Comparison of ENCODE assay signal across 10 mouse cellular contexts in genomic region chr3:33142901-33143461, GRCm38 (mm10). TPM values are rescaled to one million over a fixed set of nuclear protein-coding genes. Genes with fewer than 3 reads are reported as not detected.
DNase-seq lines count a peak whose midpoint lies in the region; ATAC-seq and TF ChIP-seq lines count a peak whose summit lies in the region.
"Had no signal": no experiment of that assay in that cellular context is flagged by ENCODE, and none has a peak within 500 bp of the region (broad histone marks: within the 10 kb centered on the region; RNA-seq: fewer than 3 reads in every experiment).

Gene Pex5l, minus strand, starts transcription at chr3:33143247.

- peak within 1 kb of the TSS; percentile 29 for H3K4me3 ChIP-seq in embryonic fibroblast, embryonic 13.5 days (ENCODE audit: insufficient read depth, low read length)
- H3K4me3 ChIP-seq in heart, postnatal 0 days (ENCODE audit: low read depth, low read length), result peak within 1 kb of the TSS; percentile 54
- H3K4me3 ChIP-seq in liver, embryonic 12.5 days, result peak within 1 kb of the TSS; percentile 47

- H3K36me3 ChIP-seq in heart, postnatal 0 days (replicated peaks; ENCODE audit: control insufficient read depth, insufficient read depth, low read length), result no peaks in the 10 kb centered on the region
- no peaks in the 10 kb centered on the region for H3K36me3 ChIP-seq in liver, embryonic 12.5 days
- H3K36me3 ChIP-seq: G1E had no signal

- TF ChIP-seq POLR2A in embryonic fibroblast, embryonic 13.5 days (IDR thresholded peaks at IDR 0.05; ENCODE audit: low read depth, low read length), result no peak

- H3K27ac ChIP-seq in embryonic fibroblast, embryonic 13.5 days (ENCODE audit: insufficient read depth, low read length), result no peak within 1 kb of the TSS
- no peak within 1 kb of the TSS for H3K27ac ChIP-seq in heart, postnatal 0 days (ENCODE audit: low read depth)
- no peak within 1 kb of the TSS for H3K27ac ChIP-seq in liver, embryonic 12.5 days

- ATAC-seq in heart, postnatal 0 days (ENCODE audit: insufficient read depth, low read depth), result peak; percentile 93
- ATAC-seq in liver, embryonic 12.5 days, result peak; percentile 64

- TF ChIP-seq CTCF in embryonic fibroblast, embryonic 13.5 days (IDR thresholded peaks at IDR 0.05; ENCODE audit: borderline replicate concordance, insufficient read depth, low read length), result no peak
- TF ChIP-seq CTCF in heart, postnatal 0 days (IDR thresholded peaks at IDR 0.05; ENCODE audit: low read depth), result peak; percentile 41

- no peak within 1 kb of the TSS for H3K9ac ChIP-seq in heart, postnatal 0 days (replicated peaks; ENCODE audit: low read depth, low read length)
- no peak within 1 kb of the TSS for H3K9ac ChIP-seq in liver, embryonic 12.5 days

- H3K4me2 ChIP-seq in heart, postnatal 0 days (ENCODE audit: low read depth, low read length), result peak within 1 kb of the TSS; percentile 72
- H3K4me2 ChIP-seq in liver, embryonic 12.5 days, result peak within 1 kb of the TSS; percentile 66

- no peak for TF ChIP-seq EP300 in heart, postnatal 0 days (IDR thresholded peaks at IDR 0.05; ENCODE audit: low read depth)

- under 1% methylated on average over 60 of the region's 88 CpGs for WGBS in heart, postnatal 0 days
- 1% methylated on average over 79 of the region's 88 CpGs for WGBS in liver, embryonic 12.5 days (ENCODE audit: insufficient replicate concordance)

- peak; percentile 33 for DNase-seq in thymus, postnatal 4 days
- no peak for DNase-seq in thymus, postnatal 25 days
- peak; percentile 69 for DNase-seq in heart, postnatal 0 days (ENCODE audit: low spot score)
- peak; percentile 7 to 40 for DNase-seq in kidney, postnatal 25 days
- peak; percentile 47 for DNase-seq in ovary, postnatal 14 days (ENCODE audit: low spot score)
- DNase-seq in c-Kit-positive CD71-positive TER-119-positive erythroid progenitor cells, embryonic 14.5 days (ENCODE audit: low spot score), result no peak

- H3K4me1 ChIP-seq in embryonic fibroblast, embryonic 13.5 days (ENCODE audit: control insufficient read depth, insufficient read depth, low read length), result no peaks in the 10 kb centered on the region
- no peaks in the 10 kb centered on the region for H3K4me1 ChIP-seq in heart, postnatal 0 days (ENCODE audit: control insufficient read depth, insufficient read depth)
- peaks cover 6% of the 10 kb centered on the region; the same call in 1 of the 2 replicates for H3K4me1 ChIP-seq in liver, embryonic 12.5 days

- H3K27me3 ChIP-seq in heart, postnatal 0 days (ENCODE audit: control insufficient read depth, insufficient read depth, low read length), result peaks cover 32% of the 10 kb centered on the region
- H3K27me3 ChIP-seq in liver, embryonic 12.5 days (replicated peaks), result peaks cover 25% of the 10 kb centered on the region

- H3K9me3 ChIP-seq in heart, postnatal 0 days (replicated peaks; ENCODE audit: control insufficient read depth, low read length), result no peaks in the 10 kb centered on the region
- no peaks in the 10 kb centered on the region for H3K9me3 ChIP-seq in liver, embryonic 12.5 days (replicated peaks)

RNA-seq across cellular contexts. Expression of gene Pex5l, which starts in this region (rescaled TPM):
- polyA plus RNA-seq in embryonic fibroblast, embryonic 13.5 days (2011; ENCODE audit: insufficient read length, low read depth, missing spikeins), result 0.23 TPM in 1 of 2 replicates, not detected in the other
- total RNA-seq in heart, postnatal 0 days (2014; rRNA removed; ENCODE audit: low replicate concordance), result 1.5 TPM in 1 of 2 replicates, not detected in the other
- 0.07 and 0.15 TPM in 2 replicates for polyA plus RNA-seq in heart, postnatal 0 days (2015; fragmentation: Nextera tagmentation; extraction: Ambion mirVana)
- not detected in 2 replicates for polyA plus RNA-seq in liver, embryonic 12.5 days (2016; fragmentation: Nextera tagmentation; extraction: Ambion mirVana)
- total RNA-seq: neutrophil, adult 5-6 weeks had no signal
- polyA plus RNA-seq: G1E had no signal

Comparison
In these comparisons a context has a peak if more than half of its experiments do, and no peak if none do; other contexts are left out.
1. DNase-seq: peak in thymus, postnatal 4 days (single experiment), heart, postnatal 0 days (single experiment), kidney, postnatal 25 days (2 of 2) and ovary, postnatal 14 days (single experiment); none in thymus, postnatal 25 days (single experiment) and c-Kit-positive CD71-positive TER-119-positive erythroid progenitor cells, embryonic 14.5 days (single experiment).
2. Peak in ATAC-seq, H3K4me3 ChIP-seq and H3K4me2 ChIP-seq in liver, embryonic 12.5 days; RNA of the gene not detected or under 1 TPM.
3. Peak in every context shown above with its lines, with median percentiles within 50 percentile points of each other: H3K4me3 ChIP-seq.